Mouse (Mus musculus) midbrain, embryonic 11.5 days (tissue): Measurements from ENCODE around the gene Insig2. TPM values are rescaled to one million over a fixed set of nuclear protein-coding genes. Genes with fewer than 3 reads are reported as not detected.

Experiments
- ATAC-seq: fragments of 200-750 bp; cut with Nextera tagmentation; 2 replicates; pipeline ENCODE4 v1.8.0; 2017; ENCODE audit warnings: moderate TSS enrichment, moderate library complexity; ENCODE audit not compliant: low FRiP score
- DNase-seq: peaks from one replicate; pipeline ENCODE4 v3.0.0; 2015; ENCODE audit warnings: low spot score; ENCODE audit errors: missing footprints
- H3K27ac ChIP-seq: fragments of 300-500 bp; sonication (generic); 2 replicates; pipeline ENCODE4 v1.5.1; 2014; ENCODE audit warnings: low read depth, low read length
- H3K27me3 ChIP-seq: fragments of 300-500 bp; sonication (generic); 2 replicates; pipeline ENCODE4 v1.6.1; 2014; ENCODE audit warnings: mild to moderate bottlenecking, low read length, moderate library complexity, mixed read lengths; ENCODE audit not compliant: control insufficient read depth, insufficient read depth
- H3K36me3 ChIP-seq: fragments of 300-500 bp; sonication (generic); 2 replicates; pipeline ENCODE4 v1.6.1; 2014; ENCODE audit warnings: mild to moderate bottlenecking, low read length, moderate library complexity, mixed read lengths; ENCODE audit not compliant: control insufficient read depth, insufficient read depth
- H3K4me1 ChIP-seq: fragments of 300-500 bp; sonication (generic); 2 replicates; pipeline ENCODE4 v1.6.1; 2014; ENCODE audit warnings: low read length; ENCODE audit not compliant: control insufficient read depth, insufficient read depth
- H3K4me2 ChIP-seq: fragments of 300-500 bp; sonication (generic); 2 replicates; pipeline ENCODE4 v1.6.1; 2014; ENCODE audit warnings: mild to moderate bottlenecking, moderate library complexity
- H3K4me3 ChIP-seq: fragments of 300-500 bp; sonication (generic); 2 replicates; pipeline ENCODE4 v1.5.1; 2014; ENCODE audit warnings: low read depth, low read length
- H3K9ac ChIP-seq: fragments of 300-500 bp; sonication (generic); 2 replicates; pipeline ENCODE4 v1.6.1; 2014; ENCODE audit warnings: low read length
- H3K9me3 ChIP-seq: fragments of 300-500 bp; sonication (generic); 2 replicates; pipeline ENCODE4 v1.6.1; 2016; ENCODE audit warnings: low read length; ENCODE audit not compliant: control insufficient read depth
- WGBS: fragments of 180-500 bp; shearing (Covaris S2); extraction: QIAGEN DNeasy Blood & Tissue Kit; methylation state at CpG from one replicate; pipeline ENCODE4 v1.1.7; 2014; 5-methylcytosine and 5-hydroxymethylcytosine counted together
- polyA plus RNA-seq: library from polyadenylated mRNA; unstranded; fragments of >200 nt; fragmentation: Nextera tagmentation; extraction: Ambion mirVana; gene quantifications from 2 replicates; pipeline ENCODE4 v1.2.1, GENCODE M21; 2014

Gene Insig2
- polyA plus RNA-seq, 1 experiment from 2014 or later, result 17.8 TPM

DNA sequence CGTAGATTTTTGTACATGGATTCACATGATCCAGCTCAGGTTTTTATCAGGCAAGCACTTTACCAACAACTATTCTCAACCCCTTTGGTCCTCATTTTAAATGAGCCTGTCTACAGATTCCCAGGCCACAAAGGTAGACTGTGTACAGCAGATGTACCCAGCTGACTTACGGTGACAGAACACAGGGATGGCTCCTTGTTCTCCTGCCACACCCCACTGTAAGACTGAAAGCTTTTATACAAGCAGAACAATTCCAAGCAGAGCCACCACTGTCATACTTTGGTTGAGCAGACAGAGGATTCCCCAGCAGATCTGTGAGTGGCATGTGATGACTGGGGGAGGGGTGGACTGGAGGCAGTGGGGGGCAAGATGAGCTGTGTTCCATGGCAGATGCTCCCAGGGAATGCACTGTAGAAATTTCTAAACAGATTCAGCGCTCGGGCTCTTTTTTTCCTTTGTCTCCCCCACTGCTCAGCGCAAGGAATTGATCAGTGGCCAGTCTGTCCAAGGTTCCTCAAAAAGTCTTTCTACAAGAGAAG lies 35.6 kb downstream of the Insig2 start:
- Histone ChIP-seq H3K9ac (no peak overlapping the region), H3K4me3 (no peak overlapping the region), H3K36me3 (no peaks in the 10 kb centered on the region), H3K27ac (no peak overlapping the region), H3K4me2 (no peak overlapping the region), H3K27me3 (no peaks in the 10 kb centered on the region), H3K4me1 (no peaks in the 10 kb centered on the region), H3K9me3 (no peaks in the 10 kb centered on the region)
- ATAC-seq (no peak), DNase-seq (no peak)
- 84% methylated on average over 5 of the region's 5 CpGs for WGBS

DNA sequence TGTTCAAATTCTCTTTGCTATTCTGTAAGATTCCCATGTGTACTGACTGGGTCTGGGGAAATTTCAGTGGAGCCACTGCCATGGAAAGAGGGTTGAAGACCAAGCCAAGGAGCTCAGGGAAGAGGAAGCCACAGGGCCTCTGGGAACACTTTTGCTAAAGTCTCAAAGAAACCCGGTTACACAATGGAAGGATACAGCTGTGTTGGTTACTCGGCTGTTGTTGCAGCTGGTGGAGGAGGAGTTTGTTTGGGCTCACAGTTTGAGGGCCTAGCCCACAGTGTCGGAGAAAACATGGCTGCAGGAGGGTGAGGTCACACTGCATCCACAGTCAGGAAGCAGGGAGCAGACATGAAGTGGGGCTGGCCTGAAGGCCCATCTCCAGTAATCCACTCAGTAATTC lies 38.8 kb downstream of the Insig2 start:
- 70% methylated on average over 3 of the region's 3 CpGs for WGBS
- H3K36me3 ChIP-seq, result no peaks in the 10 kb centered on the region
- H3K4me1 ChIP-seq, result no peaks in the 10 kb centered on the region
- H3K4me3 ChIP-seq, result no peak overlapping the region
- no peak overlapping the region for H3K27ac ChIP-seq
- DNase-seq (no peak), ATAC-seq (no peak)
- no peaks in the 10 kb centered on the region for H3K9me3 ChIP-seq
- no peak overlapping the region for H3K9ac ChIP-seq
- H3K4me2 ChIP-seq, result no peak overlapping the region
- H3K27me3 ChIP-seq, result no peaks in the 10 kb centered on the region

DNA sequence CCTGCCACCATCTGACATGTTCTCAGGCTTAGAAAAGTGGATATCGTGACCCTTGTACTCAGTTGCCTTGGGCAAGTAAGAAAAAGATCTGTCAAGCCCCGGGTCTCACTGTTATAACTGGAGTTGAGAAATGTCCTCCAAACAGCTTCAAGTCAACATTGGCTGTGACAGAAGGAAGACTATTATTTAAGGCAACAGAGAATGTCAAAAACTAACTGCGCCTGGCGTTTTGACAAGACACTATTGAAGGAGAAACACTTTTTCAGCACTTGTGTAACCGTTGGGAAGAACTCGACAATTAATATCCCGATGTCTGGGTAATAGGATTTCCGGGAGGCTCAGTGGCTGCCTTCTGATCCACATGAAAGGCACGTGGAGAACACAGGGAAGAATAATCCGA lies 41.5 kb downstream of the Insig2 start:
- no peak overlapping the region for H3K4me3 ChIP-seq
- no peaks in the 10 kb centered on the region for H3K9me3 ChIP-seq
- no peaks in the 10 kb centered on the region for H3K36me3 ChIP-seq
- H3K4me2 ChIP-seq, result no peak overlapping the region
- H3K27ac ChIP-seq, result no peak overlapping the region
- 85% methylated on average over 10 of the region's 10 CpGs for WGBS
- DNase-seq (no peak), ATAC-seq (no peak)
- H3K27me3 ChIP-seq, result no peaks in the 10 kb centered on the region
- H3K9ac ChIP-seq, result no peak overlapping the region
- H3K4me1 ChIP-seq, result no peaks in the 10 kb centered on the region

DNA sequence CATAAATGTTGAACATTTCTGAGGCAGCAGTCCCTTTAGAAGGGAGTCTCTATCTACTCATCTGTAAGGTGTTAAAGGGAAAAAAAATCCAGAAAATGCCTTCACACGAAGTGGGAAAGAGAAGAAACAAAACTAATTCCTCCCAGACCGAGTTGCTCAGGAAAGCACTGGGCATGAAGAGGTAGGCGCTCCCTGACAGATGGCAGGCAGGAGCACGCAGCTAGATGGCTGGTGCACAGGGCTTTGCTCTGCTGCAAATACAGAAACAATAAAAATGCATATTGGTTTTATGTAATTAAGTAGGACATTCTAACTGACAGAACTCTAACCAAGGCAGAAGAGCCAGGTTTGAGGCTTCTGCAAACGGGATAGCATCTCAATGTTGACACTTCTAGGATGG lies 42.0 kb downstream of the Insig2 start:
- 79% methylated on average over 5 of the region's 5 CpGs for WGBS
- H3K9me3 ChIP-seq, result no peaks in the 10 kb centered on the region

DNA sequence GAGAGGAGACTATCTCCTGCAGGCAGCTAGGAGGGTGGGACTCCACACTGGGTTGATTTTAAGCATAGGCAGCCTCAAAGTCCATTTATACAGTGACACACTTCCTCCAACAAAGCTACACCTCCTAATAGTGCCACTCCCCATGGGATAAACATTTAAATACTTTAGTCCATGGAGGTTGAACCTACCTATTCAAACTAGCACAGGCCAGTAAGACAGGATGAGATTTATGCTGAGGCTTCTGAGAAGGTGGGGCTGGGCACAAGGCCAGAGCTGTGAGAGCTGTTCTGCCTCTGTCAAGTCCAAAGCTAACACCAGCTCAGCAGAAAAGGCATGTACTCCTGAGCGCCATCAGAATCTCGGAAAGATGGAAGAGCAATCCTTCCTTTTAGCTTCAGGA lies 48.2 kb downstream of the Insig2 start:
- H3K36me3 ChIP-seq, result no peaks in the 10 kb centered on the region
- H3K27ac ChIP-seq, result no peak overlapping the region
- no peaks in the 10 kb centered on the region for H3K27me3 ChIP-seq
- DNase-seq (no peak), ATAC-seq (no peak)
- no peaks in the 10 kb centered on the region for H3K4me1 ChIP-seq
- H3K9ac ChIP-seq, result no peak overlapping the region
- WGBS, result 91% methylated on average over 2 of the region's 2 CpGs
- H3K4me2 ChIP-seq, result no peak overlapping the region
- H3K4me3 ChIP-seq, result no peak overlapping the region
- no peaks in the 10 kb centered on the region for H3K9me3 ChIP-seq

More for the DNA sequence above, 42.0 kb downstream of the Insig2 start:
- Histone ChIP-seq H3K4me2 (no peak overlapping the region), H3K4me3 (no peak overlapping the region), H3K27ac (no peak overlapping the region), H3K4me1 (no peaks in the 10 kb centered on the region), H3K36me3 (no peaks in the 10 kb centered on the region), H3K27me3 (no peaks in the 10 kb centered on the region), H3K9ac (no peak overlapping the region)
- DNase-seq, result no peak
- no peak for ATAC-seq

DNA sequence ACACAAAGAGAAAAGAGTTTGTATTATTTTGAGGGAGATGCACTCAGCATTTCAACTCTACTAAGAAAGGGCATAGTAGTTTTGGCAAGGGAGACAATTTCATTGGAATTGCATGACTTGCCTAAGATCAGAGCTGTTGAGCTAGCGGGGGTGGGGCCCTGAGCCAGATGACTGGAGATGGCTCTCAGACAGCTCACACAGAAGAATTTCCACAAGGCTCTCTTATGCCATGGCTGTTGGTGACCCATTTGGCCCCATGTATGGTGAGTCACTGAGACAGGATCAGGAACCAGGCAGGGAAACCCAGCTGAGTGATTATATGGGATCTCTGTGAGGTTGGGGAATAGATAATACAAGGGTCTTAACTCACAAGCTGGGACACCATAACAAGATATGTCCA lies 51.9 kb downstream of the Insig2 start:
- Histone ChIP-seq H3K9me3 (no peaks in the 10 kb centered on the region), H3K9ac (no peak overlapping the region), H3K27ac (no peak overlapping the region), H3K4me3 (no peak overlapping the region), H3K27me3 (no peaks in the 10 kb centered on the region), H3K4me1 (no peaks in the 10 kb centered on the region), H3K36me3 (no peaks in the 10 kb centered on the region), H3K4me2 (no peak overlapping the region)
- no peak for DNase-seq
- ATAC-seq, result no peak
- WGBS, result 79% methylated on average over 1 of the region's 1 CpGs

DNA sequence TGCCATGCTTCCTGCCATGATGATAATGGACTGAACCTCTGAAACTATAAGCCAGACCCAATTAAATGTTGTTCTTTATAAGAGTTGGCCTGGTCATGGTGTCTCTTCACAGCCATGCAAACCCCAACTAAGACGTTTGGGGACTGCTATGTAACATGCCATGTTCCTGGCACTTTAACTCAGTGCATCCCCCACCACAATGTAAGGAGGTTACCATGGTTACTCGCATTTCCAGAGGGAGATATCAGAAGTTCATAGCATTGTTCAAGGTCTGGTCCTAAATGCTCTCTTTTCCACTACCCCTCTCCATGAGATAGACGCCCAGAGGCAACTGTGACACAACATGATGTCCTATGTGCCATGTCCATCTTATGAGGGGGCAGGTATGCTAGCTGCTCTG lies 54.0 kb downstream of the Insig2 start:
- 71% methylated on average over 3 of the region's 3 CpGs for WGBS
- Histone ChIP-seq H3K9me3 (no peaks in the 10 kb centered on the region), H3K4me1 (no peaks in the 10 kb centered on the region), H3K27ac (no peak overlapping the region), H3K27me3 (no peaks in the 10 kb centered on the region), H3K4me3 (no peak overlapping the region), H3K36me3 (no peaks in the 10 kb centered on the region), H3K9ac (no peak overlapping the region), H3K4me2 (no peak overlapping the region)
- no peak for ATAC-seq
- no peak for DNase-seq

DNA sequence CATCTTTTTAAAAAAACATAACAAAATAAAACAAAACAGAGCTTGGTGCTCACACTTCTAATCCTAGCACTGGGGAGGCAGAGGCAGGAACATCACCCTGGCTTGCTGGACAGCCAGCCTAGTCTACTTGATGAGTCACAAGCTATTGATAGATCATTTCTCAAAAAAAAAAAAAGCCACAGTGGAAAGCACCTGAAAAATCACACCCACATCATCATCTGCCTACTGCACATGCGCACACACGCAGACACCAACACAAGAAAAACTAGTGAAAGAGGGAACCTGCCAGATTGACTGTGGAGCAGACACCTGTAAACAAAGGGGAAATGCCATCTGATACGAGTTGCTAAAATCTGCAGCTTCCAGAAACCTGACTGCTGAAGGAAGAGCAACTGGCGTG lies 54.9 kb downstream of the Insig2 start:
- Histone ChIP-seq H3K4me1 (no peaks in the 10 kb centered on the region), H3K27ac (no peak overlapping the region)
- 89% methylated on average over 4 of the region's 4 CpGs for WGBS

DNA sequence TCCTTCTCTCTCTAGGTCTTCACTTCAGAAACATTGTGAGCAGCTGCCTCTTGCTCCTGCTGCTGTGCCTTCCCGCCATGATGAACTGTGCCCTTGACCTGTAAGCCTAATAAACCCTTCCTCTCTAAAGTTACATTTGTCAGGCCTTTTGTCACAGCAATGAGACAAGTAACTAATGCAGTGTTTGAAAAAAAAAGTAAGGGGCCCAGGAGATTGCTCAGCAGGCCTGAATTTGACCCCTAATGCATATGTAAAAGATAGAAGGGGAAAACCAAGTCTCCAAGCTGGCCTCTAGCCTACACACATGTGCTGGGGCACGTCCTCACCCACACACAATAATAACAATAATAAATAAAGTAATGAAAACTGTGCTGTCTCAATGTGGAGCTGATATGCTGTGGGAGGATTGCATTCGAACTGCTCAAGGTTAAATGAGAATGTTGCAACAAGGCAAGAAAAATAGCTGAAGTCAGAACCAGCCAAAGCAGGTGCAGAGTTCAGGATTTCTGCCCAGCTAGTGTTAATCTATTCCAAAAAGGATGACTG lies 56.4 kb downstream of the Insig2 start:
- ATAC-seq (no peak), DNase-seq (no peak)
- 73% methylated on average over 3 of the region's 3 CpGs for WGBS
- Histone ChIP-seq H3K9ac (no peak overlapping the region), H3K27ac (no peak overlapping the region), H3K4me3 (no peak overlapping the region), H3K9me3 (no peaks in the 10 kb centered on the region), H3K4me1 (no peaks in the 10 kb centered on the region), H3K36me3 (no peaks in the 10 kb centered on the region), H3K27me3 (no peaks in the 10 kb centered on the region), H3K4me2 (no peak overlapping the region)

More for the DNA sequence above, 54.9 kb downstream of the Insig2 start:
- H3K4me3 ChIP-seq, result no peak overlapping the region
- H3K27me3 ChIP-seq, result no peaks in the 10 kb centered on the region
- no peak for DNase-seq
- no peaks in the 10 kb centered on the region for H3K36me3 ChIP-seq
- H3K9me3 ChIP-seq, result no peaks in the 10 kb centered on the region
- no peak overlapping the region for H3K9ac ChIP-seq
- no peak overlapping the region for H3K4me2 ChIP-seq
- no peak for ATAC-seq
